Mouse (Mus musculus) spleen, adult 2 months (tissue): ENCODE measurements around the gene Prnp. TPM values are rescaled to one million over a fixed set of nuclear protein-coding genes. Genes with fewer than 3 reads are reported as not detected.
A peak's percentile ranks its signal among the peaks of the same experiment; 100 is the strongest.

Source experiments
- DNase-seq, 2 experiments: peaks; one replicate each; pipeline versions ENCODE4 v3.0.0 to v3.0.0-alpha.2; 2012 to 2021; ENCODE audit warnings: low spot score in 2 of 2, low read depth in 1 of 2
- H3K27ac ChIP-seq: fragments of 200-500 bp; 2 replicates; pipeline ENCODE4 v1.5.1; 2012; ENCODE audit warnings: low read length, inconsistent platforms; ENCODE audit not compliant: insufficient read depth
- H3K27me3 ChIP-seq: fragments of 200-500 bp; 2 replicates; pipeline ENCODE4 v1.6.1; 2012; ENCODE audit warnings: mild to moderate bottlenecking, moderate library complexity, low read length, inconsistent platforms; ENCODE audit not compliant: control insufficient read depth, insufficient read depth
- H3K36me3 ChIP-seq: fragments of 200-500 bp; 2 replicates; pipeline ENCODE4 v1.6.1; 2012; ENCODE audit warnings: mild to moderate bottlenecking, low read length, inconsistent platforms; ENCODE audit not compliant: control insufficient read depth, insufficient read depth
- H3K4me1 ChIP-seq: fragments of 200-500 bp; 2 replicates; pipeline ENCODE4 v1.6.1; 2011; ENCODE audit warnings: inconsistent platforms; ENCODE audit not compliant: control insufficient read depth, insufficient read depth, insufficient read length
- H3K4me3 ChIP-seq: fragments of 200-500 bp; 2 replicates; pipeline ENCODE4 v1.5.1; 2011; ENCODE audit warnings: mild to moderate bottlenecking, inconsistent platforms; ENCODE audit not compliant: insufficient read depth, insufficient read length; ENCODE audit errors: extremely low read depth
- CTCF ChIP-seq: fragments of 200-500 bp; IDR thresholded peaks from 2 replicates; pipeline ENCODE4 v1.5.1; 2011; ENCODE audit warnings: mild to moderate bottlenecking, inconsistent platforms; ENCODE audit not compliant: insufficient read depth, insufficient read length, insufficient replicate concordance; ENCODE audit errors: extremely low read depth
- POLR2A ChIP-seq: fragments of 200-500 bp; IDR thresholded peaks from 2 replicates; pipeline ENCODE4 v1.6.1; 2011; ENCODE audit warnings: low read depth, low read length, inconsistent platforms
- WGBS: fragments of 180-500 bp; shearing (Covaris S2); methylation state at CpG from one replicate; pipeline ENCODE4 v1.1.7; 2018; 5-methylcytosine and 5-hydroxymethylcytosine counted together
- polyA plus RNA-seq: library from polyadenylated mRNA; depleted of rRNA; stranded (reverse); fragments of >200 nt; gene quantifications from 2 replicates; pipeline ENCODE4 v1.2.3, GENCODE M21; 2012

Gene Prnp
- polyA plus RNA-seq, 1 experiment = 22.5 TPM

DNA sequence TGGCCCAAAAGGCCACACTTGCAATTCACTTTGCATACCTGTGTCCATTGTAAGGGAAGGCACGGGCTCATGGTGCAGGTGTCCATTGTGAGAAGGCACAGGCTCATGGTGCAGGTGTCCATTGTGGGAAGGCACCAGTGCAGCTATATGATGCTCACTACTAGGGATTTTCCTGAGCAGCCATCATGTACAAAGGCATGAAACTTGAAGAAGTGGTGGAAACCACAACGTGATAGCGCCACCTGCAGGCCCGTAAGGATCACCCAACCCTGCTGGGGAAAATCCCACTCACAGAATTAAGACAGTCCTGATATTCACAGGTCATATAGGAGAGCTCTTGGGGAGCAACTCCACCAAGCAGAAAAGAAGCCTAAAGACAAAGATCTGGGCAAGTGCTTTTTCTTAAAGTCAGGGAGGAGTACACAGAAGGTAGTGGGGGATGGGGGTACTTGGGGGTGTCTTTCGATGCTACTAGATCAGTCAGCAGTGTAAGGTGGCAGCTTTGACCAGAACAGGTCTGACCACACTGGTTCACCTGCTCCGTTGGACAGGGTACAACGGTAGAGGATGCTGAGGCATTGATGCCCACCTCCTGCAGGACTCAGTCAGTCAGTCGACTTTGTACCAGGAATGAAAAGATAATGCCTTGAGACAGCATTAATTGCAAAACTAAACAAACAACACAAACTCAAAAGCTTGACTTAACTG lies 29.8 kb downstream of the Prnp start:
- Histone ChIP-seq H3K4me1 (no peaks in the 10 kb centered on the region), H3K27ac (no peak overlapping the region), H3K36me3 (no peaks in the 10 kb centered on the region), H3K4me3 (no peak overlapping the region), H3K27me3 (no peaks in the 10 kb centered on the region)
- peak; percentile 67; the same call in 1 of the 2 replicates for TF ChIP-seq CTCF
- no peak for TF ChIP-seq POLR2A
- WGBS = 49% methylated on average over 8 of the region's 8 CpGs
- DNase-seq = peak; percentile 21

DNA sequence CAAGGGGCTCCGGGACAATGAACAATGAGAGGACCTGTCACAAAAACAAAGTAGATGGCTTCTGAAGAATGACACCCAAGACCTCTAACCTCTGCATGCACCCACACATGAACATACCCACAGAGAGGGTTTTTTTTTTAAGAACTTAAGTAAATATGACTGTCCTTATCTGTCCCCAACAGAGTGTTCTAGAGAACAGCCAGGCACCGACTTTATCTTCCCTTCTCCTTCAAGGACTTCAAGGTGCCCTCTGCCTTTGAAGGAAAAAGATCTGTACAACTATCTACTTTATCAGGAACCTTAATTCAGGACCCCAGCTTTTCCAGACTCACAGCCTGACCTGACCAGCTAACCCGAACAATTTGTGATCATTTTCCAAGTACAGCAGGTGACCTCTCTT lies 30.8 kb downstream of the Prnp start:
- 58% methylated on average over 3 of the region's 3 CpGs for WGBS
- no peak for DNase-seq
- Histone ChIP-seq H3K4me3 (no peak overlapping the region), H3K4me1 (no peaks in the 10 kb centered on the region), H3K27ac (no peak overlapping the region), H3K36me3 (no peaks in the 10 kb centered on the region), H3K27me3 (no peaks in the 10 kb centered on the region)
- TF ChIP-seq CTCF (no peak), POLR2A (no peak)

DNA sequence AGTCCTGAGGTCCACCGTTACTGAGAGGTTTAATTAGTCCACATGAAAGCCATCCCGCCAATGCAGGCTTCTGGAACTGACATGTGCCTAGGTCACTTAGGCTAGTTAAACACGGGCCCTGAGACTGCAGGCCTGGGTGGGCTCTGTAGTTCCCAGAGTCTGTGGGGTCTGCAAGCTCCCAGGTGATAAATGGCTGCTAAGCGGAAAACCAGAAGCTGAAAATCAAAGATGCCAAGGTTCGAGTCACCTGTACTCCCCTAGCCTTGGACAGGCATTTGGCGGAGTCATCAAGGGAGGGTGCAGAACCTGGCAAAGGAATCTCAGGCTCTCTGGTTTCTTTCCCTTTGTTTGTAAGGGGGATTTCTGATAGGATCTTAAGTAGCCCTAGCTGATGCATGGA lies 31.8 kb downstream of the Prnp start:
- TF ChIP-seq POLR2A (no peak), CTCF (no peak)
- Histone ChIP-seq H3K27ac (no peak overlapping the region), H3K27me3 (no peaks in the 10 kb centered on the region), H3K4me1 (no peaks in the 10 kb centered on the region), H3K4me3 (no peak overlapping the region), H3K36me3 (no peaks in the 10 kb centered on the region)
- WGBS = 91% methylated on average over 6 of the region's 6 CpGs
- no peak for DNase-seq

DNA sequence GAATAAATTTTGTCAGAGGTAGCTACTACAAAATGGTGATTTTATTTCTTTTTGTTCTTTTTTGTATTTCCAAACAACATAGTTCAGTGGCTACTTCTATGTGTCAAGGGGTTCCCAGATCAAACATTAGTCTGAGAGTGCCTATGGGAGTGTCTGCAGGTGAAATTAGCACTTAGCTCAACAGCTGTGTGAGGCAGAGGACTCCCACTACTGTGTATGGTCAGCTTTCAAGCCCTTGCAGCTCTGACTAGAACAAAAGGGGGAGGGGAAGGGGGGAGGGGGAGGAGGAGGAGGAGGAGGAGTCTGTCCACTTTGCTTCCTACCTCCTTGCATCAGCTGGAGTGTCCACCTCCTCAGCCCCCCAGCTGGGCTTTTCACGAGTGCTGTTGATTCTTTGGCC lies 34.6 kb downstream of the Prnp start:
- Histone ChIP-seq H3K27me3 (no peaks in the 10 kb centered on the region), H3K36me3 (no peaks in the 10 kb centered on the region), H3K4me1 (no peaks in the 10 kb centered on the region), H3K27ac (no peak overlapping the region), H3K4me3 (no peak overlapping the region)
- WGBS = 67% methylated on average over 1 of the region's 1 CpGs
- DNase-seq = no peak
- TF ChIP-seq CTCF (no peak), POLR2A (no peak)

DNA sequence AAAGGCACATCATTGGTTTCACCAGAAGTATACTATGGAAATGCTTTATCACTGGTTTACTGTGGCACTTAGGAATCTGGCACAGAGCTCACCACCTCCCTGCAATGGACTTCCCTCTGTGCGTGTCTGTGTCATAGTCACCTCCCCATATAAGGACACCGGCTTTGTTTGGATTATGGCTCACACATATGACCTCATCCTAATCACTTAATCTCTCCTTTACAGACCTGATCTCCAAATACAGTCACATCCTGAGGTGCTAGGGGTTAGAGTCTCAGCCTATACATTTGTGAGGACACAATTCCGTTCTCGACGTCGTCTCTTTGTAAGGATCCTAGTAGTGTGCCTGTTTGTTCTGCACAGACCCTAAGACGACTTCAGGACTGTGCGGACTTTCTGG lies 35.5 kb downstream of the Prnp start:
- Histone ChIP-seq H3K4me3 (no peak overlapping the region), H3K4me1 (peaks cover 2% of the 10 kb centered on the region; the same call in 1 of the 2 replicates), H3K36me3 (no peaks in the 10 kb centered on the region), H3K27me3 (no peaks in the 10 kb centered on the region), H3K27ac (no peak overlapping the region)
- TF ChIP-seq CTCF = no peak
- no peak for TF ChIP-seq POLR2A
- no peak for DNase-seq
- WGBS = 62% methylated on average over 8 of the region's 8 CpGs

DNA sequence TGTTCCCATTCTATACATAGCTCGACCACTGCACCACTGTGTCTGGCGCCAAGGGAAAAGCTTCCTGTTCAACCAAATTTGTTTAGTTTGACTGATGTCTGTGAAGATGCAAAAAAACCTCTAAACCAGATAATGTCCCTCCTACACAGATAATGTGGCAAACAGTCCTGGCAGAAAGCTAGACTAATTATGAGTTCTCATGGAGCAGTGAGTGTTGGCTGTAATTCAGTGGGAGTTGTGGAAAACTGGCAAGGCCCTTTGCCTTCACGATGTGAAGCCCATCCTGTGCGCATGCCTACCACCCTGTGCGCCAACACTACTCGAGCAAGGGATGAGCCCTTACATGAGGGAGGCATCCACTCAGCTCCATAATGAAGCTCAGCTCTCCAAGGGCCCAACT lies 36.0 kb downstream of the Prnp start:
- no peak for DNase-seq
- WGBS = 75% methylated on average over 6 of the region's 6 CpGs
- Histone ChIP-seq H3K4me3 (no peak overlapping the region), H3K4me1 (peaks cover 7% of the 10 kb centered on the region; the same call in 1 of the 2 replicates), H3K36me3 (no peaks in the 10 kb centered on the region), H3K27me3 (no peaks in the 10 kb centered on the region), H3K27ac (no peak overlapping the region)
- TF ChIP-seq POLR2A (no peak), CTCF (no peak)

DNA sequence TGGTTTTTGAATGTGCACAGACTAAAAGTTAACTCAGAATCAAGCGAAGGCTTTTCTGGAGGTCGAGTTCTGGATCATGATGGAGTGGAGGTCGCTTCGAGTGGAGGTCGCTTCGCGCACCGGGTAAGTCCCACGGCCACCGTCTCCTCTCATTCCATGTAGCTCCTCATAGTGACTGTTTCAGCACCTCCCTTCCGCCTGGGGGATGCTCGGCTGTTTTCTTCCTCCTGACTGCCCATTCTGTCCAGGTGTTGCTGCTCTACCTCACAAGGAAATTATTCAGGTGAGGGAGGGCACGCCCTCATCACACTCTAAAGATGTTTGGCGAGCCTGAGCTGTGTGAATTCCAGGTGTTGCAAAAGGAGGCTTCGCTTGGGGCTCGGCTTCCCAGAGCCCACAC lies 36.6 kb downstream of the Prnp start:
- TF ChIP-seq POLR2A (no peak), CTCF (no peak)
- DNase-seq = no peak
- 93% methylated on average over 16 of the region's 16 CpGs for WGBS
- Histone ChIP-seq H3K27ac (no peak overlapping the region), H3K27me3 (no peaks in the 10 kb centered on the region), H3K4me3 (no peak overlapping the region), H3K4me1 (peaks cover 8% of the 10 kb centered on the region; the same call in 1 of the 2 replicates), H3K36me3 (no peaks in the 10 kb centered on the region)
